Mouse (Mus musculus): Measurements from ENCODE around the gene Col12a1.

Gene Col12a1

GRCm38 (mm10) chr9:79718481-79719370 is at the start of gene Col12a1:
Gene Col12a1, minus strand, starts transcription at chr9:79718831.
- peak; percentile 58 for DNase-seq

- DNase-seq, result peak; percentile 25
Measured at GRCm38 (mm10) chr9:79766991-79767545, 48.4 kb upstream of the Col12a1 start.

- peak; percentile 18 for DNase-seq
Measured at GRCm38 (mm10) chr9:79765329-79765728, 46.7 kb upstream of the Col12a1 start.

- DNase-seq, result no peak
Measured at GRCm38 (mm10) chr9:79762519-79762918, 43.9 kb upstream of the Col12a1 start.

- no peak for DNase-seq
Measured at GRCm38 (mm10) chr9:79760076-79760475, 41.4 kb upstream of the Col12a1 start.

- peak; percentile 98 for DNase-seq
Measured at GRCm38 (mm10) chr9:79759385-79760005, 40.9 kb upstream of the Col12a1 start, which contains the start of gene Cox7a2. Gene Cox7a2, minus strand, starts transcription at chr9:79759878.

- no peak for DNase-seq
Measured at GRCm38 (mm10) chr9:79755311-79755710, 36.7 kb upstream of the Col12a1 start.

- no peak for DNase-seq
Measured at GRCm38 (mm10) chr9:79751846-79752245, 33.2 kb upstream of the Col12a1 start.

GRCm38 (mm10) chr9:79750709-79751108 is 32.1 kb upstream of the Col12a1 start:
- no peak for DNase-seq

- no peak for DNase-seq
Measured at GRCm38 (mm10) chr9:79745036-79745435, 26.4 kb upstream of the Col12a1 start.

GRCm38 (mm10) chr9:79735608-79736007 is 17.0 kb upstream of the Col12a1 start:
- no peak for DNase-seq

- DNase-seq, result no peak
Measured at GRCm38 (mm10) chr9:79730301-79730700, 11.7 kb upstream of the Col12a1 start.

GRCm38 (mm10) chr9:79723090-79723489 is 4.5 kb upstream of the Col12a1 start:
- DNase-seq, result peak; percentile 53

GRCm38 (mm10) chr9:79721056-79721455 is 2.4 kb upstream of the Col12a1 start:
- DNase-seq, result peak; percentile 63

GRCm38 (mm10) chr9:79720143-79720542 is 1.5 kb upstream of the Col12a1 start:
- DNase-seq, result no peak

- DNase-seq, result no peak
Measured at GRCm38 (mm10) chr9:79719451-79719850, 820 bp upstream of the Col12a1 start.

GRCm38 (mm10) chr9:79717836-79718475 is 675 bp downstream of the Col12a1 start:
- DNase-seq, result no peak

GRCm38 (mm10) chr9:79716909-79717835 is 1.5 kb downstream of the Col12a1 start:
- peak; percentile 80 for DNase-seq

GRCm38 (mm10) chr9:79716496-79716895 is 2.1 kb downstream of the Col12a1 start:
- DNase-seq, result no peak

GRCm38 (mm10) chr9:79714471-79715045 is 4.1 kb downstream of the Col12a1 start:
- peak; percentile 84 for DNase-seq

- peak; percentile 37 for DNase-seq
Measured at GRCm38 (mm10) chr9:79689771-79690535, 28.7 kb downstream of the Col12a1 start.
